Mouse (Mus musculus) left cerebral cortex, postnatal 14 days (tissue): ENCODE measurements around the gene Pyurf. TPM values are rescaled to one million over a fixed set of nuclear protein-coding genes. Genes with fewer than 3 reads are reported as not detected.

Experiments used
- DNase-seq, 2 experiments: peaks; one replicate each; pipeline ENCODE4 v3.0.0; 2021 to 2022; ENCODE audit warnings: low spot score in 2 of 2, mixed read lengths in 1 of 2
- intact Hi-C: fragments of 180-260 bp; cut with DNase I; formaldehyde crosslinking; loops from one replicate; pipeline ENCODE4 v1.15.1; 2025
- long read RNA-seq, 2 experiments: library from polyadenylated mRNA; stranded (forward); transcript quantifications; one replicate each; pipeline ENCODE4 v2.0.0; 2021
- total RNA-seq, 2 experiments: library from RNA; stranded (reverse); gene quantifications; 2 replicates each; pipeline ENCODE4 v1.2.3; 2021

Pyurf gene
- total RNA-seq: 1 to 10 TPM; 7.2 to 7.6 TPM
- long read RNA-seq, experiment 1, transcript Pyurf-201 (2 exons, 3,573 nt): major isoform, 28 of 29 reads
- long read RNA-seq, experiment 1, partial matches to known transcripts: 0 of 29 reads
- long read RNA-seq, experiment 1, other reads (novel, unspliced or antisense): 1 of 29 reads
- long read RNA-seq, experiment 2, transcript Pyurf-201 (2 exons, 3,573 nt): major isoform, 23 of 23 reads
- long read RNA-seq, experiment 2, partial matches to known transcripts: 0 of 23 reads
- long read RNA-seq, experiment 2, other reads (novel, unspliced or antisense): 0 of 23 reads

- intact Hi-C loops: no loop called here
- DNase-seq: peak; percentile 81 to 85
Observed at GRCm38 (mm10) chr6:57691467-57692261, at the start of gene Pyurf. Gene Pyurf (minus strand): TSS chr6:57692078.

GRCm38 (mm10) chr6:57721347-57721746 lies 29.5 kb upstream of the Pyurf start:
- intact Hi-C loops: no loop called here
- DNase-seq: no peak

GRCm38 (mm10) chr6:57711726-57712125 lies 19.8 kb upstream of the Pyurf start:
- intact Hi-C loops: no loop called here
- DNase-seq: no peak

GRCm38 (mm10) chr6:57706721-57707120 lies 14.8 kb upstream of the Pyurf start:
- DNase-seq: no peak
- intact Hi-C loops: loop anchor here (10.0 kb wide), 1 partner anchor 118 kb away; the partner anchor contains the start of gene Vopp1

- intact Hi-C loops: loop anchor here (5.0 to 10.0 kb wide), 2 partner anchors 96 to 121 kb away; partner anchors contain the start of gene Vopp1
- peak; percentile 18 to 25 for DNase-seq
Observed at GRCm38 (mm10) chr6:57703703-57704102, 11.8 kb upstream of the Pyurf start.

GRCm38 (mm10) chr6:57702743-57703499 lies 11.0 kb upstream of the Pyurf start:
- intact Hi-C loops: loop anchor here (5.0 to 10.0 kb wide), 2 partner anchors 96 to 122 kb away; partner anchors contain the start of gene Vopp1
- peak; percentile 93 to 96 for DNase-seq

GRCm38 (mm10) chr6:57702376-57702742 lies 10.5 kb upstream of the Pyurf start, which contains the start of gene Lancl2:
Gene Lancl2 (plus strand): TSS chr6:57702540.
- DNase-seq: peak; percentile 39 to 43
- intact Hi-C loops: loop anchor here (5.0 to 10.0 kb wide), 2 partner anchors 95 to 122 kb away; partner anchors contain the start of gene Vopp1

GRCm38 (mm10) chr6:57701686-57702085 lies 9.8 kb upstream of the Pyurf start:
- intact Hi-C loops: loop anchor here (5.0 to 10.0 kb wide), 2 partner anchors 94 to 123 kb away; partner anchors contain the start of gene Vopp1
- DNase-seq: no peak

- intact Hi-C loops: no loop called here
Observed at GRCm38 (mm10) chr6:57693116-57693515, 1.2 kb upstream of the Pyurf start.

GRCm38 (mm10) chr6:57684156-57684555 lies 7.7 kb downstream of the Pyurf start:
- intact Hi-C loops: no loop called here
- peak in 1 of 2 experiments; percentile 28 for DNase-seq

More at GRCm38 (mm10) chr6:57693116-57693515, 1.2 kb upstream of the Pyurf start:
- no peak for DNase-seq

- intact Hi-C loops: no loop called here
- DNase-seq: no peak
Observed at GRCm38 (mm10) chr6:57661295-57661694, 30.6 kb downstream of the Pyurf start.

GRCm38 (mm10) chr6:57647256-57647655 lies 44.6 kb downstream of the Pyurf start:
- intact Hi-C loops: no loop called here
- no peak for DNase-seq

- intact Hi-C loops: no loop called here
- peak; percentile 63 to 71 for DNase-seq
Observed at GRCm38 (mm10) chr6:57641789-57642188, 50.1 kb downstream of the Pyurf start.

- DNase-seq: no peak
- intact Hi-C loops: no loop called here
Observed at GRCm38 (mm10) chr6:57639531-57639930, 52.3 kb downstream of the Pyurf start.

Other genes starting within 250 kb of the Pyurf start
- gene Ppm1k, start 156.6 kb downstream of the Pyurf start, total RNA-seq: 10 to 100 TPM; 45.6 to 47.0 TPM
- 1 to 10 TPM; 4.8 to 6.5 TPM for gene Herc6, start 111.1 kb downstream of the Pyurf start, total RNA-seq
- 100 to 1,000 TPM; 157 to 161 TPM for gene Lancl2, start 10.5 kb upstream of the Pyurf start, total RNA-seq
- 100 to 1,000 TPM; 159 to 189 TPM for gene Vopp1, start 133.1 kb upstream of the Pyurf start, total RNA-seq
- gene Vmn1r21, start 158.3 kb upstream of the Pyurf start, total RNA-seq: not detected
- not detected for gene Vmn1r22, start 215.9 kb upstream of the Pyurf start, total RNA-seq
- not detected for gene Vmn1r23, start 234.8 kb upstream of the Pyurf start, total RNA-seq